Mouse (Mus musculus) hindbrain, embryonic 15.5 days (tissue): ENCODE data around the gene Il20ra. TPM values are rescaled to one million over a fixed set of nuclear protein-coding genes. Genes with fewer than 3 reads are reported as not detected.
A peak's percentile ranks its signal among the peaks of the same experiment; 100 is the strongest.

ENCODE experiments used
- ATAC-seq: fragments of 200-750 bp; cut with Nextera tagmentation; 2 replicates; pipeline ENCODE4 v1.8.0; 2017; ENCODE audit warnings: low read depth, moderate number of reproducible peaks, moderate TSS enrichment; ENCODE audit not compliant: low FRiP score
- H3K27ac ChIP-seq: fragments of 300-500 bp; sonication (generic); replicated peaks from 2 replicates; pipeline ENCODE4 v1.5.1; 2015; ENCODE audit warnings: mild to moderate bottlenecking, inconsistent platforms
- H3K27me3 ChIP-seq: fragments of 300-500 bp; sonication (generic); 2 replicates; pipeline ENCODE4 v1.6.1; 2015; ENCODE audit warnings: control low read depth, inconsistent platforms
- H3K36me3 ChIP-seq: fragments of 300-500 bp; sonication (generic); 2 replicates; pipeline ENCODE4 v1.6.1; 2015; ENCODE audit warnings: control low read depth, inconsistent platforms
- H3K4me1 ChIP-seq: fragments of 300-500 bp; sonication (generic); replicated peaks from 2 replicates; pipeline ENCODE4 v1.6.1; 2015; ENCODE audit warnings: control low read depth, inconsistent platforms
- H3K4me2 ChIP-seq: fragments of 300-500 bp; sonication (generic); 2 replicates; pipeline ENCODE4 v1.6.1; 2015; ENCODE audit warnings: moderate library complexity, mild to moderate bottlenecking, inconsistent platforms
- H3K4me3 ChIP-seq: fragments of 300-500 bp; sonication (generic); 2 replicates; pipeline ENCODE4 v1.5.1; 2015; ENCODE audit warnings: mild to moderate bottlenecking, inconsistent platforms
- H3K9ac ChIP-seq: fragments of 300-500 bp; sonication (generic); 2 replicates; pipeline ENCODE4 v1.6.1; 2015; ENCODE audit warnings: inconsistent platforms
- H3K9me3 ChIP-seq: fragments of 300-500 bp; sonication (generic); 2 replicates; pipeline ENCODE4 v1.6.1; 2016; ENCODE audit warnings: control low read depth, inconsistent platforms
- WGBS: fragments of 180-500 bp; shearing (Covaris S2); methylation state at CpG from one replicate; pipeline ENCODE4 v1.1.7; 2015; 5-methylcytosine and 5-hydroxymethylcytosine counted together
- polyA plus RNA-seq: library from polyadenylated mRNA; unstranded; fragments of >200 nt; fragmentation: Nextera tagmentation; extraction: Ambion mirVana; gene quantifications from 2 replicates; pipeline ENCODE4 v1.2.1, GENCODE M21; 2015

The Il20ra gene
- 0.58 and 0.82 TPM in 2 replicates for polyA plus RNA-seq

GRCm38 (mm10) chr10:19712421-19712836 is at the start of gene Il20ra:
TSS of gene Il20ra (plus strand) at chr10:19712570.
- Histone ChIP-seq H3K36me3 (no peaks in the 10 kb centered on the region), H3K4me2 (peak within 1 kb of the TSS; percentile 92), H3K27me3 (peaks cover 14% of the 10 kb centered on the region), H3K4me3 (peak within 1 kb of the TSS; percentile 51), H3K4me1 (peaks cover 10% of the 10 kb centered on the region), H3K27ac (no peak within 1 kb of the TSS), H3K9ac (peak within 1 kb of the TSS; percentile 56), H3K9me3 (no peaks in the 10 kb centered on the region)
- peak; percentile 79; the same call in 1 of the 2 replicates for ATAC-seq
- WGBS: 1% methylated on average over 29 of the region's 29 CpGs

DNA sequence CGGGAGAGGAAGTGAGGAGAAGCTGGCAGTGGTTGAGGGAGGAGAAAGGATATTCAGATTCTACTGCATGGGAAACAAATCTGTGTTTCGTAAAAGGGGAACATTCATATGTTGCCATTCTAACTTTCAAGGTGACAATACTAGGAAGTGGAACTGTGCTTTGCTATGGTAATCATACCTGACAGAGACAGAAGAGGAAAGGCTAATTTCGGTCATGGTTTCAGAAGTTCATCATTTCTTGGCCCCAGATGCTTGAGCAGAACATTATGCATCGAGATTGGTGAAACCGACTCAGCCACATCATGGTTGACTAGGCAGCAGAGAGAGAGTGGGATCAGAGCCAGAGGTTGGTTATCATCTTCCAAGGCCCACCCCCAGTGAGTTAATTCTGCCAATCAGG is 43.4 kb upstream of the Il20ra start:
- no peak for ATAC-seq

GRCm38 (mm10) chr10:19672015-19672414 is 40.4 kb upstream of the Il20ra start:
- no peak overlapping the region for H3K4me3 ChIP-seq
- no peak overlapping the region for H3K27ac ChIP-seq
- H3K4me1 ChIP-seq: no peaks in the 10 kb centered on the region
- no peaks in the 10 kb centered on the region for H3K27me3 ChIP-seq
- no peak for ATAC-seq
- H3K9ac ChIP-seq: no peak overlapping the region
- no peaks in the 10 kb centered on the region for H3K9me3 ChIP-seq
- no peak overlapping the region for H3K4me2 ChIP-seq
- no peaks in the 10 kb centered on the region for H3K36me3 ChIP-seq

More for the DNA sequence above, 43.4 kb upstream of the Il20ra start:
- no peaks in the 10 kb centered on the region for H3K36me3 ChIP-seq
- no peak overlapping the region for H3K27ac ChIP-seq
- H3K9ac ChIP-seq: no peak overlapping the region
- H3K27me3 ChIP-seq: no peaks in the 10 kb centered on the region
- H3K9me3 ChIP-seq: no peaks in the 10 kb centered on the region
- no peak overlapping the region for H3K4me3 ChIP-seq
- H3K4me2 ChIP-seq: no peak overlapping the region
- no peaks in the 10 kb centered on the region for H3K4me1 ChIP-seq
- WGBS: 87% methylated on average over 5 of the region's 5 CpGs

GRCm38 (mm10) chr10:19673146-19673545 is 39.2 kb upstream of the Il20ra start:
- Histone ChIP-seq H3K9ac (no peak overlapping the region), H3K27ac (no peak overlapping the region), H3K4me1 (no peaks in the 10 kb centered on the region), H3K27me3 (no peaks in the 10 kb centered on the region), H3K4me3 (no peak overlapping the region), H3K9me3 (no peaks in the 10 kb centered on the region), H3K4me2 (no peak overlapping the region), H3K36me3 (no peaks in the 10 kb centered on the region)
- WGBS: 89% methylated on average over 1 of the region's 1 CpGs
- ATAC-seq: no peak

- no peaks in the 10 kb centered on the region for H3K4me1 ChIP-seq
- H3K9ac ChIP-seq: no peak overlapping the region
- no peak for ATAC-seq
- H3K4me3 ChIP-seq: no peak overlapping the region
- H3K4me2 ChIP-seq: no peak overlapping the region
- WGBS: 79% methylated on average over 3 of the region's 3 CpGs
- H3K9me3 ChIP-seq: no peaks in the 10 kb centered on the region
- no peak overlapping the region for H3K27ac ChIP-seq
- H3K36me3 ChIP-seq: no peaks in the 10 kb centered on the region
- H3K27me3 ChIP-seq: no peaks in the 10 kb centered on the region
Observed at GRCm38 (mm10) chr10:19687686-19688085, 24.7 kb upstream of the Il20ra start.

- no peaks in the 10 kb centered on the region for H3K9me3 ChIP-seq
- H3K9ac ChIP-seq: no peak overlapping the region
- H3K4me2 ChIP-seq: no peak overlapping the region
- H3K4me1 ChIP-seq: no peaks in the 10 kb centered on the region
- H3K27me3 ChIP-seq: no peaks in the 10 kb centered on the region
- H3K4me3 ChIP-seq: no peak overlapping the region
- WGBS: 81% methylated on average over 3 of the region's 3 CpGs
- no peaks in the 10 kb centered on the region for H3K36me3 ChIP-seq
- no peak overlapping the region for H3K27ac ChIP-seq
- ATAC-seq: no peak
Observed at GRCm38 (mm10) chr10:19691287-19691686, 21.1 kb upstream of the Il20ra start.

DNA sequence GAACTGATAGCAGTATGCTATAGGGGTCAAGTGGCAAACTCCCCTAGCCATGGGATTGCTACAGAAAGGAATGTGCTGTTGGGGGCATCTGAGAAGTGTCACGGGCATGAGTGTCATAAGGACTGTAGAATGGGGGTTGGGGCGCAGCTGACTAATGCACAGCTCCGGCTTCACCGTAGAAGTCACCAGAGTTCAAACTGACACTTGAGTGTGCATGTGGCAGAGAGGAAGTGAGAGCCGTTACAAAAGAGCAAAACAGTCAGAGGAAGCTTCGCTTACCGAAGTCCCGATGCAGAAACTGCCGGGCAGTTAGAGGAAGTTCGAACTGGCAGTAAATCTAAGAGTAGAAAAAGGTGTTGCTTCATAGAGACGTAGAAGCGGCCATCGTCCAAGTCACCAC is 20.6 kb upstream of the Il20ra start:
- no peak for ATAC-seq
- Histone ChIP-seq H3K27me3 (no peaks in the 10 kb centered on the region), H3K27ac (no peak overlapping the region), H3K9ac (no peak overlapping the region), H3K4me2 (no peak overlapping the region), H3K36me3 (no peaks in the 10 kb centered on the region), H3K9me3 (no peaks in the 10 kb centered on the region), H3K4me1 (no peaks in the 10 kb centered on the region), H3K4me3 (no peak overlapping the region)
- WGBS: 86% methylated on average over 13 of the region's 13 CpGs

- WGBS: 94% methylated on average over 7 of the region's 7 CpGs
- Histone ChIP-seq H3K9ac (no peak overlapping the region), H3K4me3 (no peak overlapping the region), H3K9me3 (no peaks in the 10 kb centered on the region), H3K4me1 (no peaks in the 10 kb centered on the region), H3K4me2 (no peak overlapping the region), H3K27ac (no peak overlapping the region), H3K27me3 (no peaks in the 10 kb centered on the region), H3K36me3 (no peaks in the 10 kb centered on the region)
- no peak for ATAC-seq
Observed at GRCm38 (mm10) chr10:19692332-19692731, 20.0 kb upstream of the Il20ra start.

GRCm38 (mm10) chr10:19692988-19693387 is 19.4 kb upstream of the Il20ra start:
- no peak overlapping the region for H3K27ac ChIP-seq
- H3K27me3 ChIP-seq: no peaks in the 10 kb centered on the region
- 60% methylated on average over 8 of the region's 8 CpGs for WGBS
- no peak overlapping the region for H3K4me2 ChIP-seq
- no peaks in the 10 kb centered on the region for H3K4me1 ChIP-seq
- H3K9me3 ChIP-seq: no peaks in the 10 kb centered on the region
- peak; percentile 69; the same call in 1 of the 2 replicates for ATAC-seq
- no peaks in the 10 kb centered on the region for H3K36me3 ChIP-seq
- no peak overlapping the region for H3K4me3 ChIP-seq
- H3K9ac ChIP-seq: no peak overlapping the region

DNA sequence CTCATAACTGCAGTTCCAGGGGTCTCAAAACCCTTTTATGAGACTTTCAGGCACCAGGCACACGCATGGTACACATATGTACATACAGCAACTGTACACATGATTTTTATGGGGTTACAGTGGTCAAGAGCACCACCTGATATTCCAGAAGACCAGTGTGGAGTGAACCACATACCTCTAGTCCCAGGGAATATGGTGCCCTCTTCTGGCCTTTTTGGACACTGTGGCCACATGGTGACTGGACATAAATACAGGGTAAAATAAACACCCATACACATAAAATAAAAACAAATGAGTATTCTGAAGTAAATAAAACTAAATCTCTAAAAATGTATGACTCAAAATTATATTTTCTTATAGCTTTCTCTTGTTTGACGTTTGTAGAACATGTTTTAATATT is 18.7 kb upstream of the Il20ra start:
- ATAC-seq: no peak
- 65% methylated on average over 2 of the region's 2 CpGs for WGBS
- no peak overlapping the region for H3K4me2 ChIP-seq
- H3K4me1 ChIP-seq: no peaks in the 10 kb centered on the region
- no peak overlapping the region for H3K27ac ChIP-seq
- no peaks in the 10 kb centered on the region for H3K9me3 ChIP-seq
- H3K4me3 ChIP-seq: no peak overlapping the region
- H3K27me3 ChIP-seq: no peaks in the 10 kb centered on the region
- no peak overlapping the region for H3K9ac ChIP-seq
- H3K36me3 ChIP-seq: no peaks in the 10 kb centered on the region

- Histone ChIP-seq H3K27me3 (no peaks in the 10 kb centered on the region), H3K4me2 (no peak overlapping the region), H3K9ac (no peak overlapping the region), H3K27ac (no peak overlapping the region), H3K4me1 (no peaks in the 10 kb centered on the region), H3K4me3 (no peak overlapping the region), H3K36me3 (no peaks in the 10 kb centered on the region), H3K9me3 (no peaks in the 10 kb centered on the region)
- ATAC-seq: no peak
- 58% methylated on average over 1 of the region's 1 CpGs for WGBS
Observed at GRCm38 (mm10) chr10:19699331-19699730, 13.0 kb upstream of the Il20ra start.

- no peak overlapping the region for H3K4me2 ChIP-seq
- no peaks in the 10 kb centered on the region for H3K27me3 ChIP-seq
- ATAC-seq: no peak
- no peaks in the 10 kb centered on the region for H3K36me3 ChIP-seq
- H3K4me1 ChIP-seq: no peaks in the 10 kb centered on the region
- no peak overlapping the region for H3K27ac ChIP-seq
- no peak overlapping the region for H3K9ac ChIP-seq
- no peaks in the 10 kb centered on the region for H3K9me3 ChIP-seq
- no peak overlapping the region for H3K4me3 ChIP-seq
- 38% methylated on average over 8 of the region's 8 CpGs for WGBS
Observed at GRCm38 (mm10) chr10:19704445-19704844, 7.9 kb upstream of the Il20ra start.

GRCm38 (mm10) chr10:19707768-19708167 is 4.6 kb upstream of the Il20ra start:
- Histone ChIP-seq H3K4me2 (no peak overlapping the region), H3K27ac (no peak overlapping the region), H3K4me3 (no peak overlapping the region), H3K36me3 (no peaks in the 10 kb centered on the region), H3K4me1 (peaks cover 9% of the 10 kb centered on the region), H3K27me3 (peaks cover 9% of the 10 kb centered on the region), H3K9ac (no peak overlapping the region), H3K9me3 (no peaks in the 10 kb centered on the region)
- 68% methylated on average over 12 of the region's 12 CpGs for WGBS
- no peak for ATAC-seq
